10 mouse cellular contexts compared by ENCODE assay signal in genomic region chr7:28936787-28937186, GRCm38 (mm10). TPM values are rescaled to one million over a fixed set of nuclear protein-coding genes. Genes with fewer than 3 reads are reported as not detected.
DNase-seq lines count a peak whose midpoint lies in the region; ATAC-seq lines count a peak whose summit lies in the region.
"Had no signal": no experiment of that assay in that cellular context is flagged by ENCODE, and none has a peak within 500 bp of the region (broad histone marks: within the 10 kb centered on the region; RNA-seq: fewer than 3 reads in every experiment).

No protein-coding gene starts in this region.

- no peaks in the 10 kb centered on the region for H3K9me3 ChIP-seq in heart, embryonic 13.5 days
- no peaks in the 10 kb centered on the region for H3K9me3 ChIP-seq in hindbrain, embryonic 15.5 days

- H3K36me3 ChIP-seq in heart, embryonic 13.5 days = peaks cover 46% of the 10 kb centered on the region
- no peaks in the 10 kb centered on the region for H3K36me3 ChIP-seq in hindbrain, embryonic 15.5 days

- no peak for ATAC-seq in heart, embryonic 13.5 days (ENCODE audit: extremely low read depth, insufficient number of reproducible peaks, low FRiP score, low TSS enrichment)
- no peak for ATAC-seq in hindbrain, embryonic 15.5 days (ENCODE audit: low FRiP score, low read depth)
- ATAC-seq in megakaryocyte-erythroid progenitor cell, adult 5-6 weeks (replicated peaks; ENCODE audit: low FRiP score, low TSS enrichment, poor library complexity, severe bottlenecking) = no peak
- ATAC-seq: forebrain, postnatal 0 days had no signal

- peaks cover 95% of the 10 kb centered on the region for H3K4me1 ChIP-seq in heart, embryonic 13.5 days
- H3K4me1 ChIP-seq in brown adipose tissue, adult 24 weeks (ENCODE audit: control insufficient read depth, insufficient read depth, insufficient read length, low read length) = peaks cover 77% of the 10 kb centered on the region
- peaks cover 20% of the 10 kb centered on the region for H3K4me1 ChIP-seq in hindbrain, embryonic 15.5 days (replicated peaks)

- H3K27ac ChIP-seq in heart, embryonic 13.5 days (replicated peaks) = peak overlapping the region; percentile 81
- peak overlapping the region; percentile 82 for H3K27ac ChIP-seq in brown adipose tissue, adult 24 weeks (replicated peaks; ENCODE audit: low read depth, low read length)
- H3K27ac ChIP-seq in hindbrain, embryonic 15.5 days (replicated peaks) = 0 out of 2 replicates have a peak overlapping the region, but pooled peaks have one; percentile 8

- H3K4me2 ChIP-seq in heart, embryonic 13.5 days = no peak overlapping the region
- H3K4me2 ChIP-seq in hindbrain, embryonic 15.5 days = no peak overlapping the region

- no peaks in the 10 kb centered on the region for H3K27me3 ChIP-seq in heart, embryonic 13.5 days (replicated peaks)
- H3K27me3 ChIP-seq in hindbrain, embryonic 15.5 days = no peaks in the 10 kb centered on the region

- peak overlapping the region; percentile 62 for H3K9ac ChIP-seq in heart, embryonic 13.5 days
- no peak overlapping the region for H3K9ac ChIP-seq in hindbrain, embryonic 15.5 days
- H3K9ac ChIP-seq: forebrain, postnatal 0 days had no signal

- 55% methylated on average over 4 of the region's 4 CpGs for WGBS in heart, embryonic 13.5 days
- 62% methylated on average over 4 of the region's 4 CpGs for WGBS in hindbrain, embryonic 15.5 days

- no peak overlapping the region for H3K4me3 ChIP-seq in heart, embryonic 13.5 days
- no peak overlapping the region for H3K4me3 ChIP-seq in brown adipose tissue, adult 24 weeks (ENCODE audit: insufficient read depth, low read depth, low read length)
- no peak overlapping the region for H3K4me3 ChIP-seq in hindbrain, embryonic 15.5 days

- DNase-seq in heart, adult 9 months (ENCODE audit: low spot score in 2 of 2) = no peak
- DNase-seq in lung, postnatal 36 days = peak; percentile 78
- DNase-seq in c-Kit-positive CD71-positive TER-119-positive erythroid progenitor cells, embryonic 14.5 days (ENCODE audit: low spot score) = no peak
- no peak for DNase-seq in cerebellum, postnatal 14 days
- DNase-seq: forebrain, postnatal 0 days; right cerebral cortex, postnatal 14 days had no signal

RNA-seq across cellular contexts. Expression of gene Actn4, which starts 25.4 kb away (rescaled TPM):
- polyA plus RNA-seq in heart, embryonic 13.5 days (2015; fragmentation: Nextera tagmentation; extraction: Ambion mirVana) = 259 and 266 TPM in 2 replicates
- polyA plus RNA-seq in brown adipose tissue, adult 24 weeks (2012; ENCODE audit: insufficient read depth, insufficient read length, missing spikeins) = 122 and 135 TPM in 2 replicates
- polyA plus RNA-seq in hindbrain, embryonic 15.5 days (2015; fragmentation: Nextera tagmentation; extraction: Ambion mirVana) = 140 and 154 TPM in 2 replicates
- total RNA-seq in megakaryocyte-erythroid progenitor cell, adult 5-6 weeks (2014; fragmentation: Nextera tagmentation) = 93.1 and 106 TPM in 2 replicates
- 41.1 and 51.7 TPM in 2 replicates for total RNA-seq in megakaryocyte-erythroid progenitor cell, adult 5-6 weeks (2017)

RNA-seq across cellular contexts. Expression of gene Eif3k, which starts 44.9 kb away (rescaled TPM):
- polyA plus RNA-seq in heart, embryonic 13.5 days (2015; fragmentation: Nextera tagmentation; extraction: Ambion mirVana) = 257 and 300 TPM in 2 replicates
- 165 and 216 TPM in 2 replicates for polyA plus RNA-seq in brown adipose tissue, adult 24 weeks (2012; ENCODE audit: insufficient read depth, insufficient read length, missing spikeins)
- polyA plus RNA-seq in hindbrain, embryonic 15.5 days (2015; fragmentation: Nextera tagmentation; extraction: Ambion mirVana) = 283 and 294 TPM in 2 replicates
- 499 and 586 TPM in 2 replicates for total RNA-seq in megakaryocyte-erythroid progenitor cell, adult 5-6 weeks (2014; fragmentation: Nextera tagmentation)
- 360 and 454 TPM in 2 replicates for total RNA-seq in megakaryocyte-erythroid progenitor cell, adult 5-6 weeks (2017)

RNA-seq across cellular contexts. Expression of gene Map4k1, which starts 45.1 kb away (rescaled TPM):
- 3.4 and 5.3 TPM in 2 replicates for polyA plus RNA-seq in heart, embryonic 13.5 days (2015; fragmentation: Nextera tagmentation; extraction: Ambion mirVana)
- polyA plus RNA-seq in brown adipose tissue, adult 24 weeks (2012; ENCODE audit: insufficient read depth, insufficient read length, missing spikeins) = 0.63 and 1.4 TPM in 2 replicates
- 10.6 and 10.8 TPM in 2 replicates for polyA plus RNA-seq in hindbrain, embryonic 15.5 days (2015; fragmentation: Nextera tagmentation; extraction: Ambion mirVana)
- 64.1 and 76.8 TPM in 2 replicates for total RNA-seq in megakaryocyte-erythroid progenitor cell, adult 5-6 weeks (2014; fragmentation: Nextera tagmentation)
- 42.6 and 47.9 TPM in 2 replicates for total RNA-seq in megakaryocyte-erythroid progenitor cell, adult 5-6 weeks (2017)

RNA-seq across cellular contexts. Expression of gene Capn12, which starts 55.6 kb away (rescaled TPM):
- polyA plus RNA-seq in heart, embryonic 13.5 days (2015; fragmentation: Nextera tagmentation; extraction: Ambion mirVana) = 0.15 and 0.38 TPM in 2 replicates
- 0.63 and 0.71 TPM in 2 replicates for polyA plus RNA-seq in brown adipose tissue, adult 24 weeks (2012; ENCODE audit: insufficient read depth, insufficient read length, missing spikeins)
- 0.51 and 0.58 TPM in 2 replicates for polyA plus RNA-seq in hindbrain, embryonic 15.5 days (2015; fragmentation: Nextera tagmentation; extraction: Ambion mirVana)
- not detected in 2 replicates for total RNA-seq in megakaryocyte-erythroid progenitor cell, adult 5-6 weeks (2014; fragmentation: Nextera tagmentation)
- not detected in 2 replicates for total RNA-seq in megakaryocyte-erythroid progenitor cell, adult 5-6 weeks (2017)
- total RNA-seq: forebrain, postnatal 0 days had no signal

Comparison
In these comparisons a context has a peak if more than half of its experiments do, and no peak if none do; other contexts are left out.
1. H3K27ac ChIP-seq: peak in every context shown above with its lines; median percentile 82 in brown adipose tissue, adult 24 weeks; 81 in heart, embryonic 13.5 days; 8 in hindbrain, embryonic 15.5 days.